Mouse (Mus musculus): ENCODE data around the gene Smn1. TPM values are rescaled to one million over a fixed set of nuclear protein-coding genes. Genes with fewer than 3 reads are reported as not detected.
"Not testable (repeated sequence)": the region's sequence is repeated elsewhere in the genome, so short reads cannot be mapped to it uniquely, and the experiment has no call there.

The Smn1 gene
- total and polyA plus RNA-seq, 2 experiments from 2014 or later: 13.7 to 39.8 TPM

DNA sequence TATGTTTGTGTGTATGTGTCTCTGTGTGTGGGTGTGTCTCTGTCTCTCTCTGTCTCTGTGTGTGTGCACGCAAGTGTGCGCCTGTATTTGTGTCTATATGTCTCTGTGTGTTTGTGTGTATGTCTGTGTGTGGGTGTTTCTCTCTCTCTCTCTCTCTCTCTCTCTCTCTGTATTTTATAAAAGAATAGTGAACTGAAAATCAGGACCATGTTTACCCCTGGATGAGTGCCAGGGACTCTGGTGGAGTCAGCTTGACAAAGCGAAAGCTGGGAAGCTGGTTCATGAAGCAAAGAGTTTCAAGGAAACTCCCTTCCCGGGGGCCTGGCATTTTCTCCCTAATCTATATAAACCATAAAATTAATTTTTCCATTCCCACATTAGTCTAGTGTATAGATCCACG lies 49.7 kb downstream of the Smn1 start:
- DNase-seq (ENCODE audit: low spot score); H3K27me3 ChIP-seq (ENCODE audit: insufficient read depth, low read length); H3K9ac ChIP-seq (replicated peaks; ENCODE audit: low read length); H3K27ac ChIP-seq; H3K36me3 ChIP-seq (ENCODE audit: insufficient read depth, low read length); H3K4me1 ChIP-seq (ENCODE audit: insufficient read depth, low read length); H3K9me3 ChIP-seq (ENCODE audit: low read length); H3K4me2 ChIP-seq (ENCODE audit: low read depth, low read length); ATAC-seq; H3K4me3 ChIP-seq (ENCODE audit: low read length): not testable (repeated sequence)
- 74% methylated on average over 3 of the region's 5 CpGs for WGBS

DNA sequence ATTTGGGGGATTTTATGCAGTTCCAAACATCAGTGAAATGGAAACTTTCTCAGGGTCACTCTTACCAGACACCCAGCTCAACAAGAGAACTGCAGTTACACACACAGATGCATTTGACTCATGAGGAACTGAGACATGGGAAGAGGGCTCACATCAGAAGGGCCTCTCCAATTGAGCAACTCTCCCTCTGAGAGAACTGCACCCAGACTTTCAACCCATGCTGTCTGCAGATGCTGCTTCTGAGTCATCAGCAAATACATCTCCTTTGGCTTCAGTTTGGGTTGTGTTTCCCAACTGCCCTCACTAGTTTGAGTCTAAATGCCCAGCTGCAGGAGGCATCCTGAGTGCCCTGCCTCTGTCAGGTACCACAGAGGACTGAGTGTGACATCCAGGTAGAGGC lies 58.5 kb downstream of the Smn1 start:
- not testable (repeated sequence) for H3K4me1 ChIP-seq (ENCODE audit: insufficient read depth, low read length); H3K27me3 ChIP-seq (ENCODE audit: insufficient read depth, low read length); H3K9ac ChIP-seq (replicated peaks; ENCODE audit: low read length); H3K36me3 ChIP-seq (ENCODE audit: insufficient read depth, low read length); ATAC-seq; H3K27ac ChIP-seq; H3K9me3 ChIP-seq (ENCODE audit: low read length); DNase-seq (ENCODE audit: low spot score); H3K4me3 ChIP-seq (ENCODE audit: low read length); H3K4me2 ChIP-seq (ENCODE audit: low read depth, low read length)

Other genes starting within 250 kb of the Smn1 start
- gene Cartpt, start 223.8 kb upstream of the Smn1 start, total RNA-seq (2014; rRNA removed): 18.8 and 29.4 TPM in 2 replicates
- gene Cartpt, start 223.8 kb upstream of the Smn1 start, polyA plus RNA-seq (2015; fragmentation: Nextera tagmentation; extraction: Ambion mirVana): 43.3 and 45.8 TPM in 2 replicates
- gene Mccc2, start 109.2 kb upstream of the Smn1 start, total RNA-seq (2014; rRNA removed): 26.2 and 37.1 TPM in 2 replicates
- 38.1 and 41.2 TPM in 2 replicates for gene Mccc2, start 109.2 kb upstream of the Smn1 start, polyA plus RNA-seq (2015; fragmentation: Nextera tagmentation; extraction: Ambion mirVana)
- gene Bdp1, start 20.8 kb upstream of the Smn1 start, total RNA-seq (2014; rRNA removed): 13.3 and 17.1 TPM in 2 replicates
- 16.5 and 21.3 TPM in 2 replicates for gene Bdp1, start 20.8 kb upstream of the Smn1 start, polyA plus RNA-seq (2015; fragmentation: Nextera tagmentation; extraction: Ambion mirVana)
- 32.0 and 49.7 TPM in 2 replicates for gene Serf1, start 16.8 kb upstream of the Smn1 start, total RNA-seq (2014; rRNA removed)
- 331 and 361 TPM in 2 replicates for gene Serf1, start 16.8 kb upstream of the Smn1 start, polyA plus RNA-seq (2015; fragmentation: Nextera tagmentation; extraction: Ambion mirVana)
- gene Naip2, start 77.2 kb downstream of the Smn1 start, total RNA-seq (2014; rRNA removed): 0.37 and 1.2 TPM in 2 replicates
- gene Naip2, start 77.2 kb downstream of the Smn1 start, polyA plus RNA-seq (2015; fragmentation: Nextera tagmentation; extraction: Ambion mirVana): 0.10 and 0.11 TPM in 2 replicates
- 0.11 and 0.31 TPM in 2 replicates for gene Naip5, start 121.5 kb downstream of the Smn1 start, total RNA-seq (2014; rRNA removed)
- 0.13 and 0.15 TPM in 2 replicates for gene Naip5, start 121.5 kb downstream of the Smn1 start, polyA plus RNA-seq (2015; fragmentation: Nextera tagmentation; extraction: Ambion mirVana)
- gene Naip6, start 192.8 kb downstream of the Smn1 start, total RNA-seq (2014; rRNA removed): 0.10 and 0.11 TPM in 2 replicates
- 0.03 and 0.06 TPM in 2 replicates for gene Naip6, start 192.8 kb downstream of the Smn1 start, polyA plus RNA-seq (2015; fragmentation: Nextera tagmentation; extraction: Ambion mirVana)